Mouse (Mus musculus): ENCODE measurements around the gene Paip2b.
"Not testable (repeated sequence)": the region's sequence is repeated elsewhere in the genome, so short reads cannot be mapped to it uniquely, and the experiment has no call there.

The Paip2b gene

GRCm38 (mm10) chr6:83831606-83832123, at the start of gene Paip2b:
Gene Paip2b, minus strand, starts transcription at chr6:83831741.
- DNase-seq, result peak; percentile 98

GRCm38 (mm10) chr6:83879815-83880214, 48.3 kb upstream of the Paip2b start:
- DNase-seq, result no peak

DNA sequence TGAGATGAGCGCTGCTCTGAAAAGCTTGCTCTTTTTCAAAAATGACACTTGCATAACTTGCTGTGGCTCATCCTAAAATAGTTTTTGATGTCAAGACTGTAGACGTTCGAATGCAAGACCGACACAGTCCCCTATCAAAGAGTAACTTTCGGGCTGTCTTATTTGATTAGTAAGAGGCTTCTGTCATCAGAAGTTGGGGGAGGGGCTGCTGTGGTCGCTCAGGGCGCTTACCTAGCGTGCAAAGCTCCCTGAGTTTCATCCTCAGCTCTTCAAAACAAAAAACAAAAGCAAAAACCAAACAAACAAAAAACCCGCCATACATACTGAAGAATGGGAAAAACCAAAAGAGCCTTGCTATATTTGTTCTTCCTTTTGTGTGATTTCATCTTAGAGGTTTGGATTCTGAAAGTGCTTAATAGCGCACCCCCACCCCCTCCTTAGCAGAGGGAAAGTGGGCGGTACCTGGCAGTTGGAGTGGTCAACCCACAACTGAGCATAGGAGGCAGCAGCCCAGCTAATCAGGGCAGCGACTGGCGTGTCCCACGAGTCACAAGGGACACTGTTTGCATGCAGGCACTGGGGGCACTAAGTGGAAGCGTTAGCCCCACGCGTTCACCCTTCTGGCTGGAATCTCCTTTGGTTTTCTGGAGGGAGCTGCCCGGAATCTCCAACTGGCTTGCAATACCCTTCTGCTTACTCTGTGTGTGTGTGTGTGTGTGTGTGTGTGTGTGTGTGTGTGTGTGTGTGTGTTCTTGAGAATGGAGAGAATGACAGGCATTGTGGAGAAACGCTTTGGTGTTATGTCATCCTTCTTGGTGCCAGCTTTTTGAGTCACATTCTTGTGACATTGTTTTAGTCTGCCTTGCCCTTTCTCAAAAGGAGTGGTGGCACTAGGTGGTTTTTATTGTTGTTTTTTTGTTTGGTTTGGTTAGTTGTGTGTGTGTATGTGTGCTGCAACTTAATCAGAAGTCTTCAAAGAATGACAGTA, 36.4 kb upstream of the Paip2b start:
- DNase-seq, result peak; percentile 28

- DNase-seq, result peak; percentile 95
Measured at GRCm38 (mm10) chr6:83866954-83867597, 35.5 kb upstream of the Paip2b start, which contains the start of gene Zfp638. Gene Zfp638, plus strand, starts transcription at chr6:83867109.

DNA sequence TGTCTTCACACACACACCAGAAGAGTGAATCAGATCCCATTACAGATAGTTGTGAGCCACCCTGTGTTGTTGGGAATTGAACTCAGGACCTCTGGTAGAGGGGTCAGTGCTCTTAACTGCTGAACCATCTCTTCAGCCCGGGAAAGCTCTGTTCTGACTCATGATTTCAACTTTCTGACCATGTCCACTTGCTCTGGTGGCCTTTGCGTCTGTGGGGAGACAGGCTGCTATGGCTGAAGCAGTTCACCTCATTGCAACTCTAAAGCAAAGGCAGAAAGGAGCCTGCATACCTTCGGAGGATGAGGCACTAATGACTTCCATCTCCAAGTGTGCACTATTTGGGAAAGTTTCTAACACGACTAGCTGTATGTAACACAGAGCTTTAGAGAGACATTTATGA, 34.9 kb upstream of the Paip2b start:
- DNase-seq, result no peak

DNA sequence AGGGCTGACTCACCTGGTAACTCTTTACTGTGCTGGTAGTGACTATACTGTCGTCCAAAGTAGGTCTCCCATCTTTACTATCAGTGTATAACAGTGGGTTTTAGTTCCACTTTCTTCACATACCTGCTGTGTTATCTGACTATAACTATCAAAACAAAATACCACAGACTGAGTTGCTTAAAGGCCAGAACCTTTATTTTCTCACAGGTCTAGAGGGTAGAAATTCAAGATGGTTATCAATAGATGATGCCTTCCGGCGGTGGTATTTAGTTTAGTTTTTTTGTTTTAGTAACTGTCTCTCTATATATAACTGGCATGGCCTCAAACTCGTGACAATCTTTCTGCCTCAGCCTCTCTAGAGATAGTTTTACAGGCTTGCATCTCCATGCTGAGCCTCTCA, 32.0 kb upstream of the Paip2b start:
- DNase-seq, result no peak

GRCm38 (mm10) chr6:83860033-83860432, 28.5 kb upstream of the Paip2b start:
- no peak for DNase-seq

- no peak for DNase-seq
Measured at GRCm38 (mm10) chr6:83857476-83857875, 25.9 kb upstream of the Paip2b start.

- DNase-seq, result no peak
Measured at GRCm38 (mm10) chr6:83849446-83849845, 17.9 kb upstream of the Paip2b start.

DNA sequence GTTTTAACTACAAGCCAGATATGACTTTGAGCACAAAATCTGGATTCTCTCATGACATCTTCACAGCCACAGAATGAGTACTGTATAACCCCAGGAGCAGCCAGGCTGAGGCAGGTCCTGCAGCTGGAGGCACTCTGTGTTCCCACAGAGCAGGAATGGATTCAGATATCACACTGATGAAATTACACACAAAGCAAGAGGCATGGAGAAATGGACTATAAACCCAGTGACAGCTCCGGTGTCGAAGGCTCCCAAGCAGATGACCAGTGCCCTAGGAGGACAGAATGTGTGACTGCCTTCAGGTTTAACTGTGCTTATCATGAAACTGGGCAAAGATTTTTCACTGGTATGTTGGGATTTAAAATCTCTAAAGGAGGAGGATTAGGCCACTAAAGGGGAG, 14.6 kb upstream of the Paip2b start:
- no peak for DNase-seq

DNA sequence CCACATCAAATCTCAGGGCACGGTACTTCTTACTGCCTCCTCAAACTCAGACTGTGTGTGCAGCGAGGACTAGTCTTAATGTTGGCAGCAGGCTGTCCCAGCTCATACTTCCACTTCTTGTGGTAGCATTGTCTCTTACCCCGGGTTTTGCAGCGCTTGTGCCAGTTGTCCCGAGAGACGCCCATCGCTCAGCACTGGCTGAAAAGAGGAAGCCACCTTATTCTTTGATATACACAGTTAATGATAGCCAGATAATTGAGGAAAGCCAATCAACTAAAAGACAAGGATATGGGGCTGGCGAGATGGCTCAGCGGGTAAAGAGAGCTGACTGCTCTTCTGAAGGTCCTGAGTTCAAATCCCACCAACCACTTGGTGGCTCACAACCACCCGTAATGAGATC, 13.4 kb upstream of the Paip2b start:
- DNase-seq, result no peak

GRCm38 (mm10) chr6:83840086-83840485, 8.5 kb upstream of the Paip2b start:
- no peak for DNase-seq

DNA sequence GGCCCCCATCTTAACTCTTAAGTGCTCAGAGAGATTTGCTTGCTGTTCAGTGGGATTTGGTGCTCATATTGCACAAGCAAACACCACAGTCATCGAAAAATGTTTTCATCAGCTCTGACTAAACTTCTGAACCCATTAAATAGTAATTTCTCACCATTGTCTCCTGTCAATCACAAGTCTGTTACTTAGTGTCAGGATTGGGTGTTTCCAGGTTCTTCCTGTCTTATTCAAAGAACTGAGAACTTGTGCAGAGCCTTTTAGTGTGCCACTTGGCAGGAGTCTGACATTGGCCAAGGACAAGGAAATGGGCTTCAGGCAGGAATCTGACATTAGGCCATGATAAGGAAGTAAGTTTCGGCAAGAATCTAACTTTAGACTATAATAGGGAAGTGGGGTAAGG, 6.5 kb upstream of the Paip2b start:
- no peak for DNase-seq

GRCm38 (mm10) chr6:83836826-83837225, 5.3 kb upstream of the Paip2b start:
- DNase-seq, result no peak

- DNase-seq, result not testable (repeated sequence)
Measured at GRCm38 (mm10) chr6:83832393-83832792, 852 bp upstream of the Paip2b start.

- no peak for DNase-seq
Measured at GRCm38 (mm10) chr6:83830941-83831605, 468 bp downstream of the Paip2b start.

GRCm38 (mm10) chr6:83821856-83822255, 9.7 kb downstream of the Paip2b start:
- no peak for DNase-seq

DNA sequence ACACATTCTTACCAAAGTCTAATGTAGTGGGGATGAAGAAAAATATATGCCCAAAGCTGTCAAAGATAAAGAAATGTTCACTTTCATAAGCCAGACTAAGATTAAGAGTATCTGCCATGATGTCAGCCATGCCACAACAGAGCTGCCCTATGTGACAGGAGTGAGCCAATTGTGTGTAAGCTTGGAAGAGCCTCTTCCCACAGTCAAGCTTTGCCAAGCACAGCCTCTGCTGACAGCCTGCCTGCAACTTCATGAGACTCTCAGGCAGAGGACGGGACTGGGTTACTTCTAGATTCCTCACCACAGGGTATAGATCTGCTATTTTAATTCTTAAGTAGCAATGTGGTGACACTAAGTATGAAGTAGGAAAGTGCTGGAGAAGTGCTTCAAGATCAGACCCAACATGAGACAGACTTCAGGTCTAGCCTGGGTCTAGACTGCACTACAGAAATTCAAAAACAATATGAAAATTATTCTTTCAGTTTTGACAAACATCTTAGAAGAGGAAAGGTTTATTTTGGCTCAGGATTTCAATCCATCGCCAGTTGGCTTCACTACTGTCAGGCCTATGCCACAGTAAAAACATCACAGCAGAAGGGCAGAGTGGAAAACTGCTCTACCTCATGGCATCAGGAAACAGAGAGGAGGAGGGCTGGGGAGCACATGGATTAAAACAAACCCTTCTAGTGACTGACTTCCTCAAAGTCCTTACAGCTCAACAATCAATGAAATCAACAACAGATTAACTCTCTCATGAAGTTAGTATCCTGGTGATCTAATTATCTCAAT, 10.6 kb downstream of the Paip2b start:
- no peak for DNase-seq

GRCm38 (mm10) chr6:83818996-83819395, 12.5 kb downstream of the Paip2b start:
- no peak for DNase-seq

GRCm38 (mm10) chr6:83815801-83816200, 15.7 kb downstream of the Paip2b start:
- DNase-seq, result no peak

DNA sequence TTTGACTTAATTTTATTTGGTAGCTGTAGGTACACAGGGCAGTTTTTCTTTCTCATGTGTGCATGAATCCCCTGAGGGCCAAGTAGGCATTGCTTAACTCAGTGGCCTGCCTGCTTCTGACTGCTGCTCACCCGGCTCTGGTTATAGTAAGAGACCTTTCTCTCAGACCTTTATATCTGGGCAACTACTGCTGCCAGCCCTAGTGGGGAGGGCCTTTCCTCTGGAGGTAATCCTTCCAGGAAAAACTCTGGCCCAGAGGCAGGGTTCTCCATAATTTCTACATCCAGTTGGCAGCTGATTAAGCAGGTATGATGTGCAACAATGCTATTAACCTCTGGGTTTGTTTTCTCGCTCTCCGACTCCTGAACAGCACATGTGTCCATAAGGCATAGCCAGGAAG, 28.7 kb downstream of the Paip2b start:
- DNase-seq, result no peak

GRCm38 (mm10) chr6:83802033-83802432, 29.5 kb downstream of the Paip2b start:
- peak; percentile 27 for DNase-seq

Data from right cerebral cortex, postnatal 25 days (tissue).